Mouse (Mus musculus) c-Kit-negative CD71-positive TER-119-positive erythroid progenitor cells, embryonic 14.5 days (primary cell): ENCODE measurements around the gene Luzp1.

Experiments used
- DNase-seq: peaks from one replicate; pipeline ENCODE4 v3.0.0-alpha.2; 2013; ENCODE audit warnings: low read depth, low spot score

The Luzp1 gene

DNA sequence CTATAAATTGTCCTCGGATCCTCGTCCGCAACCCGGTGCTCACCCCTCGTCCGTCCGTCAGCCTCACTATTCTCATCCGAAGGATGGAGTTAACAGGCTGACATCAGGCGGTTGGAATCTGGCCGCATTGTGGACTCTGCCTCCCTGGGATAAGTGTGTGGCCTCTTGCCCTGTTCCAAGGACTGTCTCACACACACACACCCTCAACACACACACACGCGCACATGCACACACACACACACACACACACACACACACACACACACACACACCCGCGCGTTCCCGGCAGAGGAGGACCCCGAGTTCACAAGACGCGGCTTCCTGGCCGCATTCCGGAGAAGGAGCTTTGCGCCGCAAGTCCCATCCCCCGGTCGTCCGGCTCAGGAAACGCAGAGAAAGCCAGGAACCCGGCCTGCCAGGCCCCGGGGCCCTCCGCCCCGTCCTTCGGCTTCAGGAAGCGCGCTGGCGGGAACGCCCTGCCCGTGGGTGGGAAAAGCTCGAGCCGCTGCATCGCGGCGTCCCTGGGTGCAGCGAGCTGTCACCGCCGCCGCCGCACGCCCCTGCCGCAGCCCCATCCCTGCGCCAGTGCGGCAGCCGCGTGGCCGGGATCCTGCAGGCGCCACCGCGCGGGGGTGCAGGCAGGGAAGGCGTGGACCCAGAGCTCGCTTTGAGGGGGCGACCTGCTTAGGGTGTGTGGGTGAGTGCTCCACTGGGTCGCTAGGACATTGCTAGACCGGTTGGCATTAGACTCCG, 7.3 kb upstream of the Luzp1 start, which contains the start of gene 6030445D17Rik:
6030445D17Rik (plus strand) TSS at position 165 of the 753 bp plus-strand sequence.
- no peak for DNase-seq

DNA sequence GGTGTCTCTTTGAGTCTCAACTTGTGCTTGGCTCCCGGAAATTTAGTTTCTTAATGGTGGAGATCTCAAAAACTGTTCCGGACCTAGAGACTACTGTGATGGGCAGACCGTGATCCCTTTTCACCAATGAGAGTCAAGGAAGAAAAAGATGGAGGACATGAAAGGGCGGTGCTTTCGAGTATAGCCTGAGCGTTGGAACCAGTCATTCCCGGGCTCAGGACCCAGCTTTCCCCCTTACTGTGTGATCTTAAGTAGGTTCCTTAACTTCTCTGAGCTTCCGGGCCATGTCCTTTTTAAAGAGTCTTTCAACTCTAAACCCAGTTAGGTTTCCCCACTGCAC, 6.8 kb upstream of the Luzp1 start:
- DNase-seq: no peak

DNA sequence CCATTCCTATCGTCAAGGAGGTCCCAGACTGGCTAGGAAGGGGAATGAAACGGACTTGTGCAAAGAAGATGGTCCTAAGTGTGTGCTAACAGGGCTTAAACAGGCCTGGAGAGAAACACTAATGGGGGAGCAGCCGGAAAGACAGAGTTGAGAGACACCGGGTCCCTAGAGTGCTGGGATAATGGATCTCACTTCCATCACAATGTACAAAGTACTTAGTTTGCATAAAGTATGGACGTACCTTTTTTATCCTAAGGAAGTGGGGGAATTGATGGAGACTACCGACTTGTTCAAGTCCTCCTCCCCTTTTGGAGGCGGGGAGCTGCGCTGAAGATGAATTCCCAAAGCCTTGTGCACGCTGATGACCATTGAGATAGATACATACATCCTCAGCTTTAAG, 6.1 kb upstream of the Luzp1 start:
- no peak for DNase-seq

DNA sequence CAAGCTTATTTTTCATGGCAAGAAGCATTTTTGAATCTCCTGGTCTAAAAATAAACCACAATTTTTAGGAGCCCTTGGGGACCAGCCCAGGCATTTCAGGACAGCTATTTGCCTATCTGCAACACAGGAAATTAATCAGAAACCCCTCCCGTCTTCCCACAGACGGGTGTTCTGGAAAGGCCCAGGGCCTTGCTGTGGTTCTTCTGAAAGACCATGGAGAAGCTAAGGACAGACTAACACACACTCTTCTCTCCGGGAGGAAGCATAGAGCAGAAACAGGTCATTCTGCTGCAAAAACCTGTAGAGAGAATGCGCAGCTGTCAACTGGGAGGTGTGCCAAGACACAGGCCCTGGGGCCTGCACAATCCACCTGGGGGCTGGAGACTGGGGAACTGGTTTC, 3.3 kb upstream of the Luzp1 start:
- no peak for DNase-seq

DNA sequence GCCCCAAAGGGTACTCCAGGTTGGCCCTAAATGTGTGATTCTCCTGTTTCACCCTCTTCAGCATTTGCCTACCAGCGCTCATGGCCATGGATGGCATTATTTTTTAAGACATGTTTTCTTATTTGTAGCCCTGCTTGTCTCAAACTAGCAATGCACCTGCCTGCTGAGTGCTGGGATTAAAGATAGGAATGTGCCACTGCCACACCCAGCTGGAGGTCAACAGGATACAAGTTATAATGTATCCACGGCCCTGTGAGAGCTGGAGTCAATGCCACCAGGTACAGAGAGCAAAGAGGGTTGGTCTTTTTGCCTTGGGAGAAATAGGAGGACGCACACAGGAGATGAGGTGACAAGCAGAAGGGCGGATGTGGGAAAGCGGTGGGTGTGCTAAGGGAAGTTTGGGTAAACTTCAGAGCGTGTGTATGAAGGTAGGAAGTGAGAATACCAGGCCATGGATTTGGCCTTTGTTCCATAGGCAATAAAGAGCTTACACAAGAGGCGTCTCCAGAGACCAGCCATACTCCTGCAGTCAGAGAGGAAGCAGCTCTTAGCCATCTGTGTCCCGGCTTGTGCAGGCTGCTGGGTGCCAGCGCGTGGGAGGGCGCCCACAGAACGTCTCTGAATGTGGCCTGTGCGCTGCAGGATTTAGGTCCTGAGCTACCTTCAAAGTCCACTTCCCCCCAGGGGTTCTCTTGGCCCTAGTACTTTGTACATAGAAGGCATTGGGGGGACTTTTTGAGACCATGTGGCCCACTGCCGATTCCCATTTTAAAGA, 821 bp upstream of the Luzp1 start:
- DNase-seq: no peak

DNA sequence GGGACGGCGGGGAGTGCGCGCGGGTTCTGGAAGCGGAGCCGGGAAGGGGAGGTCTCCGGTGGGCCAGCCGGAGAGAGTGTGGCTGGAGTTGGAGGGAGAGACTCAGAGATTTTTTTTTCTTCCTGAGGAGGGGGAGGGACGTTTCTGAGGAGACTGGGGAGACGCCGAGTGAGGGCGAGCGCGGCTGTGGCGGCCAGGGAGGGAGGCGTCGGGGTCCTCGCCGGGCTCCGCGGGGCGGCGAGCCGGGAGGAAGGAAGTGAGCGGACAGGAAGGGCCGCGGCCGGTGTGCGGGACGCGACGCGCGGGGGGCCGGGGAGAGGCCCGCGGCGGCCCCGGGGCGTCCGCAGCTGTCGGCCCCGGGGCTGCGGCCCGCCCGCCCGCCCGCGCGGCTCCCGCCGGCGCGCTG, 383 bp downstream of the Luzp1 start:
- DNase-seq: no peak

DNA sequence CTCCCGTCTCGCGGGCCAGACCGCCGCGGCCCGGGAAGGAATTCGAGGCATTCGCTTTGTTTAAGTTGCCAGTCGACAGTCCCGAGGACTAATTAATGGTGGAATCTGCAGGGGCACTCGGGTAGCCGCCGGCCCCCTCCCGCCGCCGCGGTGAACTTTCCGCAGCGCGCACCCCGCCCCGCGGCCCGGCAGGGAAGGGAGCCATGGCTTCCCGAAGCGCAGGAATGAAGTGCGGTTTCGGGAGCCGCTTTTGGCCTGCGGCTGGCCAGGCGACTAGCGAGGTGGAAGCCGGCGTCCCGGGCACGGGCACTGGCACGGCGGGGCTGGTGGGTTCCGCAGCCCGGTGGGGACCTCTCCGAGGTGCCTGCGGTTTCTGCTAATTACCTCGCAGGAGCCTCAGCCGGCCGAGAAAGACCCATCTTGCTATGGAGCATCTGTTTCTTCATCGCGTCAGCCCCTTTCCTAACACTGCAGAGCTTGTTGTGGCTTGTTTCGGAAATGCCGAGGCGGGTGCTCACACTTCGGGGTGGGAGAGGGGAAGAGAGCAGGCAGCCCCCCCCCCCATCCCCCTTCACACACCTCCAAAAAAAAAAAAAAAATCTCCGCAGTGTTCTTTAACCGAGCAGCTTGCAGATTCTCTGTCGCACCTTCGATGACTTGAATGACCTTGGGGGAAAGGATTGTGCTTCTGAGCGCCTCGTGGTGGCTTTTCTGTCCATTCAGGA, 948 bp downstream of the Luzp1 start:
- DNase-seq: no peak

DNA sequence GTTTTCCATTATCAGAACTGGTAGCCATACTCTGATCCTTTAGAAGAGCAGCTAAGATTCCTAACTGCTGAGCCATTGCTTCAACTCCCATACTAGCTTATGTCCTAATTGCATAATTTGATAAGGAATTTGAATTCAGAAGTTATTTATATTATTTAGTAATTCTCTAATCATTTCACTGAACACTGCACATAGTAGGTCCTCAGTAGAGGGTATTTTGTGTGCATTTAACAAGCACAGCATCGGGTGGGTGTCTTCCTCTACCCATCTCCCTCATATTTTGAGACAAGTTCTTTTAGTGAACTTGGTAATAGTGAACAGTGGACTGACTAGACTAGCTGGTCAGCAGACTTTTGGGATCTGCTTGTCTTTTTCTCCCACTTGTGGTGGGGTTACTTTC, 7.1 kb downstream of the Luzp1 start:
- no peak for DNase-seq

DNA sequence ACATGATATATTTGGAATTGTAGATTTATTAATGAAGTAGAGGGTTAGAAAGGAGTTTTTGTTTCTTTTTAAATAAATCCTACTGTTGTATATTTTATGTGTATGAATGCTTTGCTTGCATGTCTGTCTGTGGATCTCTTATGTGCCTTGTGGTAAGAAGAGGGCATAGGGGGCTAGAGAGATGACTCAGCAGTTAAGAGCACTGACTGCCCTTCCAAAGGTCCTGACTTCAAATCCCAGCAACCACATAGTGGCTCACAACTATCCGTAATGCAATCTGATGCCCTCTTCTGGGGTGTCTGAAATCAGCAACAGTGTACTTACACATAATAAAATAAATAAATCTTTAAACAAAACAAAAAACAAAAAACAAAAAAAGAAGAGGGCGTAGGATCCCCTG, 17.0 kb downstream of the Luzp1 start:
- DNase-seq: no peak

DNA sequence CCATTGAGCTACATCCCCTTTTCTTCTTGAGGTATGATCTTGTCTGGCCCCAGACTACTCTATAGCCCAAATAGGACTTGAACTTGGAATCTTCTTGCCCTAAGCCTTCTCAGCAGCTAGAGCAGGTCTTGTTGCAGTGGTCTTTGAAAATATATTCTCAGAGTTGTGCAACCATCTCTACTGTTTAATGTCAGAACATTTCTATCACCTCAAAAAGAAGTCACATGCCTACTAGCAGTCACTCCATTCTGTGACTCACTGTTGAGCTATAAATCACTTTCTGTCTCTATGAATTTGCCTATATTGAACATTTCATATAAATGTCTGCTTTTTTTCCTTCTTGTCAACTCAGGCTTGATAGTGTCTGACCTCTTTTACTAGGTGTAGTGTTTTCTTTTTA, 26.4 kb downstream of the Luzp1 start:
- no peak for DNase-seq

DNA sequence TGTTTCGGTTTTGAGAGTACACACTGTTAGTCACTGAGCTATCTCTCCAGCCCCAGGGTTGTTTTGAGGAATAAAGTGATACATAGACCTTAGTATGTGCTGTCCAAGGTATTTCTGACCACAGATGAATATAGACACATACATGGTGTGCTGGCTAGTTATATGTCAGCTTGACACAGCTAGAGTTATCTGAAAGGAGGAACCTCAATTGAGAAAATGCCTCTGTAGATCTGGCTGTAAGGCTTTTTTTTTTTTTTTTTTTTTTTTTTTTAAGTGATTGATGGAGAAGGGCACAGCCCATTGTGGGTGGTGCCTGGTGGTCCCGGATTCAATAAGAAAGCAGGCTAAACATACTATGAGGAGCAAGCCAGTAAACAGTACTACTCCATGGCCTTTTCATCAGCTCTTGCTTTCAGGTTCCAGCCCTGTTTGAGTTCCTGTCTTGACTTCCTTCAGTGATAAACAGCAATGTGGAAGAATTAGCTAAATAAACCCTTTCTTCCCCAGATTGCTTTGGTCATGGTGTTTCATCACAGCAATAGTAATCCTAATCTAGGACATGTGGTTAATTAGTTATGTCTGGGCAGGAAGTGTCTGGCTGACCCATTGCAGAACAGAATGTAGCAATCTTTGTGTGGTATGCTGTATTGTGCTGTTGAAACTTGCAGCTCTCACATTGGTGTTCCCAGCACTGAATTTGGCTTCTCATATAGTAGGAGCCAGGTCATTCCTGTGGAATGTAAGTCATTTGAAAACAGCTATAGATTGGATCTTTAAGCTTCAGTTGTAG, 36.1 kb downstream of the Luzp1 start:
- no peak for DNase-seq

DNA sequence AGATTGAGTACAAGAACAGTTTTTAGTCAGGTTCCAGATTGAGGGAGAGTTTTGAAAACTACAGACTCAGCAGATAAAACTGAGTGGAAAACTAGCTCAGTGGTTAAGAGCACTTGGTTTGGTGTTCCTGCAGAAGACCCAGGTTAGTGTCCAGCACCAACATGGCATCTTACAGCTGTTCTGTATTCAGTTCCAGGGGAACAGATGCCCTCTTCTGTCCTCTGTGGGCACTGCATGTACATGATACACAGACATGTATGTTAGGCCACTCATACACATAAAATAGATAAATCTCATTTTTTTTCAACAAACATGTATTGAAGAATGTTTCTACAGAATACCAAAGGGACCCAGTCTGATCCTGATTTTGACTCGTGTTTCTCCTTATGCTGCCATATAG, 40.3 kb downstream of the Luzp1 start:
- no peak for DNase-seq

DNA sequence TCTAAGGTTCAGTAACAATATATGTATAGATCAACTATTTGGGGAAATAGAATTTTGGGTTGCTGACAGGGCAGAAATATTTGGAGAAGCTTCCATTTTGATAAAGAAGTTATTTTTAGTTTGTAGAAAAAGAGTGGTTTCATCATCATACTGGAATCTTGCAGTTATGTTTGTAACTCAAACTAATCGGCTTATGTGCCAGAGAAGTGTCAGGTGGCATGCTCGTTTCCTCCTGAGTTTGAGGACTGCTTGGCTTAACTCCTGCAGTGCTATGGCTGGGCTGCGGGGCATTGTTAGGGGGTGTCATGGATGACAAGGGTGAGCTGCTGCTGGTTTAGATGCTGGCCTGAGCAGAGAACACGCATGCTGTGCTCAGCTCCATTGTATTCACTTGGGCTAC, 42.1 kb downstream of the Luzp1 start:
- DNase-seq: no peak

DNA sequence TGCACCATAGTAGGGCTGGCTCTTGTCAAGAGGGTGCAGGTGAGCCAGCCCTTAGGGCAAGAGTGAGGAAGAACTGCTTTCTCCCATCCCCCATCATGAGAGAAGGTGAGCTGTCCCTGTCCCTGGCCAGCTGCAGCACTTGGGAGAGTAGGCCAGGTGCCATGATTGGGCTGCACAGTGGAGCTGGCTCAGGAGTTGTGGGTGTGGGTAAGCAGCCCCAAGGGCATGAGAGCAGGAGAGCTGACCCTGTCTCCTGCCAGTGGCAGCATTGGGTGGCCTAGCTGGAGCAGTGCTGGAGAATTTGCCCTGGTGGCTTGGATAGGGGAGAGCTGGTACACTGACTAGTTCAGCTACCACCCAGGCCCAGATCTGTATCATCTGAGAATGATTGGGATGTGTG, 43.3 kb downstream of the Luzp1 start:
- DNase-seq: no peak

DNA sequence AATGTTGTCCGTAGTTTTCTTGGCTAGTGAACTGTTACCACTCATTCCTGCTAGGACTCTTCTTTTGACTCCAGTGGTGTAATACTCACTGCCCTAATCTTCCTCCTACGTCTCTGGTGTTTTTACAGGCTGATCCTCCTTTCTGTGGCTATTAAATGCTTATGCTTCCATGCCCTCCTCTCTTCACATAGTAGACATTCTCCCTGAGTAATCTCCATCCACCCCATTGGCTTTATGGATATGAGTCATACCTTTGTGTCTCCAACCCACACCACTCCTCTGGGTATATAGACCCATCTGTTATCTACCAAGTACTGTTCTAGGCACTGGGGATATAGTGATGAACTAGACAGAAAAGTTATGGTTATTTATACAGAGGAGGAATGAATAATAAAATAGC, 48.6 kb downstream of the Luzp1 start:
- DNase-seq: no peak

DNA sequence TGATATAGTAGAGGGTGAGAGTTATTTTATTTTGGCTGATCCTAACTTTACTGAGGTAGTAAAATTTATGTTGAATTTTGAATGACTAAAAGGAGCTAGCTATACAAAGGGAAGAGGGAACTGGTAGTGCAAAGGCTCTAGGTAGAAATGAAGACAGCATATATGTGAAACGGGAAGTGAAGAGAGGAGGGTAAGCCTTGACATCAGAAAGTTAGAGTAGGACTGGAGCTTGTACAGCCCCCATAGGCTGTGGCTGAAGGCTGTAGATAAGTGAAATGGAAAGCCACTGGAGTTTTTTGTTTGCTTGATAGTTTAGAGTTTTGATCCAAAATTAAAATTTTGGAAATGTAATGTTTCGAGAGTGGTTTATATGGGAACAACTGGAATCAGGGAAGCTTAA, 49.0 kb downstream of the Luzp1 start:
- no peak for DNase-seq

DNA sequence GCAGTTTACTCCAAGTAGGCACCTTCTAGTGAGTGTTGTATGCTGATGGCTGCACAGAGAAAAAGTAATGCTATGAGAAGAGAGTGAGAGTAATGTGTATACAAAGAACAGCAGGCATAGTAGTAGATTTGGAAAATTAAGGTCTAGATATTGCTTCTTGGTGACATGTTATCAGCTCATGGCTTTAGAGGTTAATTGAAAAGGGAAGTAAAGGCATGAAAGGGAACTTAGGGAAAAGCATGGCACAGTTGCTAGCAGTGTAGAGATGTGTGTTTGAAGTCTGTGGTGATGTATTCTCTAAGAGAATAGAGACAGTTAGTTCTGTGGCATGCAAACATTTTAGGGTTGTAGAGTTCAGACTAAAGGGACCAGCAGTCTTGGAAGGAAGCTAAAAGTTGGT, 50.3 kb downstream of the Luzp1 start:
- no peak for DNase-seq

DNA sequence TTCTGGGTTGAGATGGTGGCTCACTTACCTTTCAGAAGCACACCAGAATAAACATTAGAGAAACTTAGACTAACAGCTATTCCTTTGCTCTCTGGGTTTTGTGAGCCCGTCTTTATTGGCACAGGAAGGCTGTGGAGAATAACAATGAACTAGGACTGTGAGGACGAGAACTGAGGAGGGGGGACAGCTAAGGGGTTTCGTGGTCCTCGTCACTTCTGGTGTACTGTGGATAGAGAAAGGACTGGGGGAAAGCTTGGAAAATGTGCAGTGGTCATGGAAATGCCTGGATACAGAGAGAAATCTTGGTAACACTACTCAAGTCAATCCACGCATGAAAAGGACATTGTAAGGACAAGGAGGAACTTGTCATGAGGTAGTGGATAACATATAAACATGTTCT, 52.3 kb downstream of the Luzp1 start:
- no peak for DNase-seq

DNA sequence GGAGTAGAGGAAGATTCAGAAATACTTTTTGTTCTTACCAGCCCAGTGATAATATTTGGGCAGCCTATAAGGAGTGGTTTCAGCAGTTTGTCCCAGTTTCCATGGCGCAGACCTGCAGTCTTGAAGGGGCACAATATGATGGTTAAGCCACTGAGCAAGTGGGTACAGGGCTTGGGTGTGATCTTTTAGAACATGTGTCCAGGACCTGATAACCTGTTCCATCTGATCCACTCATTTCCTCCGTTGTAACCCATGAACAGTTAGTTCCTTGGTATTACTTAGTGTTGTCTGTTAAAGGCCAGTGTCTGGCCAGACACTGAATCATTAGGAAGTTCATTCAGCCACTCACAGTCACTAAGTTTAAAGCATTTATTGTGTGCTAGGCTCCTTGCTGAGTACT, 54.7 kb downstream of the Luzp1 start:
- no peak for DNase-seq

DNA sequence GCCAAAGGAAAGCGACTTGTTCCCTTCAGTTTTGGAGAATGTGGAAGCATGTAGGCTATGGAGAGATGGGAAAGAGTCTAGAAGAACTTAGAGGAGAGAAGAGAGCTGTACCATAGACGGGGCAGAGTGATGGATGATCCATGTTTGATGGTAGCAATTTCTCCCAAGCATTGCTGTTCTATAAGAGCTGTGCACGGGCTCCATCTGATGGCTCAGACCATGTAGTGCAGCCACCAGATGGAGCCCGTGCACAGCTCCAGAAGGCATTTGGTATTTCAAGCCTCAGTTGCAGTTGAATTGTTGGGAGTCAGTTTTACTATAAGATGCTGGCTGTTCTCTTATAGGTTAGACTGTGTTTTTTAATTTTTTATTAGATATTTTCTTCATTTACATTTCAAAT, 56.9 kb downstream of the Luzp1 start:
- DNase-seq: peak; percentile 35

DNA sequence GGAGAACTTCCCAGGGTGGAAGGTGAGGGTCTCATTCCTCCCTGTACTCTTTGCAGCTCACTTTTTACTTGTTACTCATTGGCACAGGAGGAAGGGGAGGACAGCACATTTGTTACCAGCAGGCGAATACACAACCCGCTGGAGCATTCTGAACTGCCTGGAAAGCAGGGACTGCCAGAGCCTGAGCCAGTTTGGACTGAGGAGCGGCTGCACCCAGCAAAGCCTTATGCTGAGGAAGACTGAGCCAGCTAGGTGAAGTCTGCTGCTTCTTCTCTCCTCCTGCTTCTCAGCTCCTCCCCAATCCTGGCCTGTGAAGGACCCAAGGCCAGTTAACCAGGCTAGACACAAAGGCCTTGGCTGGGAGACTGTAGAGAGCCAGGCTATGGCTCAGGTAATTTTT, 75.6 kb downstream of the Luzp1 start:
- DNase-seq: no peak
